In the genomic region with DNA sequence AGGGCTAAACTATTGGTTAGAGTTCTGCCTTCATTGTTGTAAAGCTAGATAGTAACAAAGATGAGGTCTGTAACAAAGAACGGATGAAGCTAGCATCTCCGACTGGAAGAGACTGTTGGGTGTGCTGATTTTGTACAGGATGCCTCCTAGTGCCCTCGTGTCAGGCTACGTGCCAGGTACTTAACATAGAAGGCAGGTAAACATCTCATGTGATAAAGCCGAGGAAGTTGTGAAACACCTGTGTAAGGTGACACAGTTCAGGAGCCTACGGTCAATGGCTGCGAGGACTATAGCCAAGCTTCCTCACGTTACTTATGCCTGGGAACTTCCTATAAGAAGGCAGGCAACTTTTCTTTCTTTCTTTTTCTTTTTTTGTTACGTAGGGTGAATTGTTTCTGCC, we compare ENCODE assay signal across 8 mouse cellular contexts. TPM values are rescaled to one million over a fixed set of nuclear protein-coding genes. Genes with fewer than 3 reads are reported as not detected.
A peak's percentile ranks its signal among the peaks of the same experiment; 100 is the strongest.
DNase-seq lines count a peak whose midpoint lies in the region; ATAC-seq and TF ChIP-seq lines count a peak whose summit lies in the region.

A gene (plus strand): TSS at position 49 of the 400 bp plus-strand sequence.

- peak within 1 kb of the TSS; percentile 97 for H3K9ac ChIP-seq in kidney, embryonic 14.5 days (ENCODE audit: low read depth, low read length)

- 14% methylated on average over 9 of the region's 9 CpGs for WGBS in kidney, embryonic 14.5 days
- WGBS in large intestine, adult 2 months: 20% methylated on average over 9 of the region's 9 CpGs

- no peaks in the 10 kb centered on the region for H3K9me3 ChIP-seq in kidney, embryonic 14.5 days (ENCODE audit: control insufficient read depth, low read length)

- TF ChIP-seq POLR2A in brain, embryonic 14.5 days (IDR thresholded peaks at IDR 0.05; ENCODE audit: borderline replicate concordance, extremely low read depth, insufficient read depth, insufficient read length, poor library complexity, severe bottlenecking): no peak

- no peaks in the 10 kb centered on the region for H3K36me3 ChIP-seq in kidney, embryonic 14.5 days (ENCODE audit: control insufficient read depth, insufficient read depth, low read length)

- TF ChIP-seq CTCF in brain, embryonic 14.5 days (IDR thresholded peaks at IDR 0.05; ENCODE audit: borderline replicate concordance, extremely low read depth, insufficient read depth, insufficient read length): no peak

- H3K4me1 ChIP-seq in kidney, embryonic 14.5 days (ENCODE audit: control insufficient read depth, insufficient read depth, low read length): peaks cover 27% of the 10 kb centered on the region

- H3K4me3 ChIP-seq in kidney, embryonic 14.5 days (ENCODE audit: low read length): peak within 1 kb of the TSS; percentile 97

- ATAC-seq in kidney, embryonic 14.5 days (ENCODE audit: low FRiP score, low TSS enrichment): no peak
- no peak for ATAC-seq in cerebellum, adult (ENCODE audit: insufficient number of reproducible peaks, low FRiP score, low TSS enrichment)

- H3K27me3 ChIP-seq in kidney, embryonic 14.5 days (ENCODE audit: control insufficient read depth, insufficient read depth, low read length): no peaks in the 10 kb centered on the region

- DNase-seq in kidney, adult 8-10 months: no peak
- DNase-seq in brain, embryonic 14.5 days (ENCODE audit: low read depth): no peak
- no peak for DNase-seq in heart, adult 8-10 months (ENCODE audit: low spot score)
- peak; percentile 84 for DNase-seq in large intestine, adult 2 months (ENCODE audit: low read depth, low spot score)
- peak; percentile 37 for DNase-seq in lung, postnatal 14 days
- DNase-seq in adipocyte (ENCODE audit: low spot score): no peak

- peak within 1 kb of the TSS; percentile 96 for H3K27ac ChIP-seq in kidney, embryonic 14.5 days (ENCODE audit: low read depth, low read length)

- H3K4me2 ChIP-seq in kidney, embryonic 14.5 days (replicated peaks; ENCODE audit: low read depth, low read length): peak within 1 kb of the TSS; percentile 81

RNA-seq across cellular contexts. Expression of the gene that starts here (rescaled TPM):
- 43.6 and 54.0 TPM in 2 replicates for polyA plus RNA-seq in kidney, embryonic 14.5 days (2014; fragmentation: Nextera tagmentation; extraction: Ambion mirVana)
- polyA plus RNA-seq in brain, embryonic 14.5 days (2012; rRNA removed): 47.7 and 48.7 TPM in 2 replicates
- total RNA-seq in heart, adult 8-10 months (2022): 10 to 100 TPM; 10.9 to 15.9 (median 13.0) TPM
- 29.8 and 42.0 TPM in 2 replicates for polyA plus RNA-seq in large intestine, adult 2 months (2012; rRNA removed)

Comparison
In these comparisons a context has a peak if more than half of its experiments do, and no peak if none do; other contexts are left out.
1. DNase-seq: peak in large intestine, adult 2 months (single experiment) and lung, postnatal 14 days (single experiment); none in kidney, adult 8-10 months (0 of 2), brain, embryonic 14.5 days (single experiment), heart, adult 8-10 months (single experiment) and adipocyte (single experiment).